Mouse (Mus musculus) cerebellum, adult 2 months (tissue): ENCODE results near the gene Fkrp.

Experiments used
- CTCF ChIP-seq: fragments of 200-500 bp; IDR thresholded peaks from 2 replicates; pipeline ENCODE4 v1.5.1; 2011; ENCODE audit warnings: low read depth, mild to moderate bottlenecking, control low read depth, low read length, moderate library complexity, borderline replicate concordance; ENCODE audit not compliant: insufficient read depth
- POLR2A ChIP-seq: fragments of 200-500 bp; IDR thresholded peaks from 2 replicates; pipeline ENCODE4 v1.6.1; 2011; ENCODE audit warnings: low read length, control low read depth, borderline replicate concordance; ENCODE audit not compliant: insufficient read depth

DNA sequence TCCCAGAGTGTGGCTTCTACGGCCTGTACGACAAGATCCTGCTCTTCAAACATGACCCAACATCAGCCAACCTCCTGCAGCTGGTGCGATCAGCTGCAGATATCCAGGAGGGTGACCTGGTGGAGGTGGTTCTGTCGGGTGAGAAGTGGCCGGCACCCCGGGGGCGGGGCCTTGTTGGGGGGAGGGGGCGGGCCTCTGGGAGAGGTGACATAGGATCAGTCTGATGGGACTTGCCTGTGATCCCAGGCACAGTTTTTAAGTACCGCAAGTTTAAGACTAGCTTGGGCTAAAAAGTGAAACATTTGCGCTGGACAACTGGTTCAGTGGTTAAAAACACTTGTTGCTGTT lies 29.3 kb upstream of the Fkrp start:
- TF ChIP-seq CTCF: no peak
- TF ChIP-seq POLR2A: no peak
